Comparison of ENCODE assay signal across 8 mouse cellular contexts in genomic region chr19:59193986-59194820, GRCm38 (mm10). TPM values are rescaled to one million over a fixed set of nuclear protein-coding genes. Genes with fewer than 3 reads are reported as not detected.
DNase-seq lines count a peak whose midpoint lies in the region.
"Had no signal": no experiment of that assay in that cellular context is flagged by ENCODE, and none has a peak within 500 bp of the region (broad histone marks: within the 10 kb centered on the region; RNA-seq: fewer than 3 reads in every experiment).

No protein-coding gene starts in this region.

- peaks cover under 1% of the 10 kb centered on the region; the same call in 1 of the 2 replicates for H3K9me3 ChIP-seq in forebrain, embryonic 10.5 days
- H3K9me3 ChIP-seq in limb, embryonic 10.5 days (replicated peaks): no peaks in the 10 kb centered on the region

- under 1% methylated on average over 50 of the region's 50 CpGs for WGBS in forebrain, embryonic 10.5 days
- WGBS in limb, embryonic 10.5 days: under 1% methylated on average over 50 of the region's 50 CpGs

- H3K36me3 ChIP-seq in forebrain, embryonic 10.5 days (replicated peaks): no peaks in the 10 kb centered on the region
- H3K36me3 ChIP-seq in limb, embryonic 10.5 days: no peaks in the 10 kb centered on the region

- H3K4me1 ChIP-seq in forebrain, embryonic 10.5 days: peaks cover 38% of the 10 kb centered on the region
- H3K4me1 ChIP-seq in limb, embryonic 10.5 days: peaks cover 28% of the 10 kb centered on the region

- peak; percentile 16 for DNase-seq in ovary, postnatal 36 days (ENCODE audit: low spot score)
- no peak for DNase-seq in ovary, postnatal 10 days (ENCODE audit: low spot score)
- DNase-seq in forebrain, embryonic 10.5 days (ENCODE audit: extremely low spot score, low spot score): peak; percentile 67
- peak; percentile 69 for DNase-seq in limb, embryonic 10.5 days (ENCODE audit: low spot score)
- DNase-seq in retina, postnatal 1 day: peak; percentile 54
- DNase-seq in cerebellum, adult 11 months: no peak
- DNase-seq in urinary bladder, postnatal 14 days (ENCODE audit: low spot score): no peak

- H3K4me3 ChIP-seq in forebrain, embryonic 10.5 days: peak overlapping the region; percentile 49
- peak overlapping the region; percentile 41 for H3K4me3 ChIP-seq in limb, embryonic 10.5 days

- peaks cover 98% of the 10 kb centered on the region for H3K27me3 ChIP-seq in forebrain, embryonic 10.5 days (ENCODE audit: poor library complexity, severe bottlenecking)
- peaks cover 90% of the 10 kb centered on the region for H3K27me3 ChIP-seq in limb, embryonic 10.5 days (ENCODE audit: low read depth, poor library complexity, severe bottlenecking)

- H3K27ac ChIP-seq in forebrain, embryonic 10.5 days: peak overlapping the region; percentile 83
- H3K27ac ChIP-seq in limb, embryonic 10.5 days: no peak overlapping the region

RNA-seq across cellular contexts. Expression of gene Vax1, which starts 24.3 kb away (rescaled TPM):
- 0.50 and 1.0 TPM in 2 replicates for polyA plus RNA-seq in forebrain, embryonic 10.5 days (2016; fragmentation: Nextera tagmentation; extraction: Ambion mirVana)
- not detected in 2 replicates for polyA plus RNA-seq in limb, embryonic 10.5 days (2016; fragmentation: Nextera tagmentation; extraction: Ambion mirVana)

RNA-seq across cellular contexts. Expression of gene Kcnk18, which starts 24.8 kb away (rescaled TPM):
- not detected in 2 replicates for polyA plus RNA-seq in forebrain, embryonic 10.5 days (2016; fragmentation: Nextera tagmentation; extraction: Ambion mirVana)
- polyA plus RNA-seq in limb, embryonic 10.5 days (2016; fragmentation: Nextera tagmentation; extraction: Ambion mirVana): not detected in 2 replicates
- polyA plus RNA-seq: cortical plate, adult 2 months had no signal

Comparison
In these comparisons a context has a peak if more than half of its experiments do, and no peak if none do; other contexts are left out.
1. DNase-seq: peak in ovary, postnatal 36 days (single experiment), forebrain, embryonic 10.5 days (single experiment), limb, embryonic 10.5 days (single experiment) and retina, postnatal 1 day (single experiment); none in ovary, postnatal 10 days (single experiment), cerebellum, adult 11 months (single experiment) and urinary bladder, postnatal 14 days (single experiment).